Mouse (Mus musculus) midbrain, embryonic 10.5 days (tissue): ENCODE measurements around the gene Rnf227. TPM values are rescaled to one million over a fixed set of nuclear protein-coding genes. Genes with fewer than 3 reads are reported as not detected.
A peak's percentile ranks its signal among the peaks of the same experiment; 100 is the strongest.

Source experiments
- DNase-seq: peaks from one replicate; pipeline ENCODE4 v3.0.0-alpha.2; 2017; ENCODE audit warnings: low spot score
- H3K27ac ChIP-seq: fragments of 300-500 bp; sonication (generic); replicated peaks from 2 replicates; pipeline ENCODE4 v1.5.1; 2016; ENCODE audit warnings: mild to moderate bottlenecking
- H3K27me3 ChIP-seq: fragments of 300-500 bp; sonication (generic); 2 replicates; pipeline ENCODE4 v1.6.1; 2016; ENCODE audit warnings: low read depth, mild to moderate bottlenecking; ENCODE audit not compliant: poor library complexity, severe bottlenecking
- H3K36me3 ChIP-seq: fragments of 300-500 bp; sonication (generic); 2 replicates; pipeline ENCODE4 v1.6.1; 2016; ENCODE audit warnings: mild to moderate bottlenecking, moderate library complexity
- H3K4me1 ChIP-seq: fragments of 300-500 bp; sonication (generic); 2 replicates; pipeline ENCODE4 v1.6.1; 2016
- H3K4me3 ChIP-seq: fragments of 300-500 bp; sonication (generic); 2 replicates; pipeline ENCODE4 v1.5.1; 2016; ENCODE audit warnings: mild to moderate bottlenecking, moderate library complexity
- H3K9me3 ChIP-seq: fragments of 300-500 bp; sonication (generic); replicated peaks from 2 replicates; pipeline ENCODE4 v1.6.1; 2016; ENCODE audit warnings: mild to moderate bottlenecking
- WGBS: fragments of 180-500 bp; shearing (Covaris S2); methylation state at CpG from one replicate; pipeline ENCODE4 v1.1.7; 2016; 5-methylcytosine and 5-hydroxymethylcytosine counted together
- polyA plus RNA-seq: library from polyadenylated mRNA; unstranded; fragments of >200 nt; fragmentation: Nextera tagmentation; extraction: Ambion mirVana; gene quantifications from 2 replicates; pipeline ENCODE4 v1.2.1, GENCODE M21; 2016

Gene Rnf227
- polyA plus RNA-seq, 1 experiment from 2014 or later = 18.1 TPM

DNA sequence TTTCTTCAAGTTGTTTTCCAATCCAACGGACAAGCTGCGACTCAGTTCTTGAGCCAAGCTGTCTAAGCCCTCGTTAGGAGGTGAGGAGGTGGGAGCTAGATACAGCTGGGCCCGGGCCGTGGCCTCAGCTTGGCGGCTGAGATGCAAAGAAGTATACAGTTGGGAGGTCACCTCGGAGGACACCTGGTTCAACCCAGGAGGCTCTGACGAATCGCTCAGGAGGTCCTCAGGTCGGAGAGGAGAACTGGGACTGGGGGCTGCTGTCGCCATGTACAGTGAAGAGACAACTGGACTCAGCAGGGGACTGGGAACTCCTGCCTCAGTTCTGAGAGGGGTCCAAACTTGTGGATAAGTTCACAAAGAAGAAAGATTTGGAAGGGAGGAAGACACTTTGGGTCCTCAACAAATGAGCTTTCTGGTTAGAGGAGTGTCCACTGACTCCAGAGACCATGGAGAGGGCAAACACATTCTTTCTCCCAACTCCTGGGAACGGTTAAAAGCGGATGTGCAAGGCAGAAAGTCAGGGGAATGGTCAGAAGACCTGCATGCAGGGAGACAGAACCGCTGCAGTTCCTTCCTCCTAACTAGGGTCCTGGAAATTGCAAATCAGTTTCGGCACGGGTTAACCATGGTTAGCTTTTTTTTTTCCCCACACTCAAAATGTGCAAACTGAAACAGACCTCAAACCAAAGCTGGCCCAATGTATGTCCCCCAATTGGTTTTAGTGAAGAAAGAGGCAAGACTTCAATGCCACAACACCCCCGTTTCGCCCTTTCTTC lies 17.4 kb upstream of the Rnf227 start:
- H3K27me3 ChIP-seq = peaks cover 17% of the 10 kb centered on the region
- H3K4me1 ChIP-seq = peaks cover 67% of the 10 kb centered on the region
- H3K4me3 ChIP-seq = peak overlapping the region; percentile 73
- H3K36me3 ChIP-seq = peaks cover 33% of the 10 kb centered on the region
- peak; percentile 19 for DNase-seq
- peak overlapping the region; percentile 97 for H3K27ac ChIP-seq
- no peaks in the 10 kb centered on the region for H3K9me3 ChIP-seq
- WGBS = 35% methylated on average over 18 of the region's 18 CpGs

GRCm38 (mm10) chr11:69323667-69324111 lies 16.6 kb upstream of the Rnf227 start, which contains the start of the genes Cntrob and Trappc1:
Gene Cntrob, minus strand, starts transcription at chr11:69323775.
Gene Trappc1, plus strand, starts transcription at chr11:69323980.
- Histone ChIP-seq H3K36me3 (peaks cover 25% of the 10 kb centered on the region), H3K4me3 (peak within 1 kb of the TSS; percentile 73), H3K4me1 (peaks cover 67% of the 10 kb centered on the region), H3K27me3 (peaks cover 25% of the 10 kb centered on the region), H3K27ac (peak within 1 kb of the TSS; percentile 97), H3K9me3 (no peaks in the 10 kb centered on the region)
- peak; percentile 100 for DNase-seq
- WGBS = under 1% methylated on average over 30 of the region's 30 CpGs

- 83% methylated on average over 6 of the region's 6 CpGs for WGBS
- H3K27me3 ChIP-seq = peaks cover 36% of the 10 kb centered on the region
- H3K4me3 ChIP-seq = peak overlapping the region; percentile 73
- H3K9me3 ChIP-seq = no peaks in the 10 kb centered on the region
- H3K4me1 ChIP-seq = peaks cover 67% of the 10 kb centered on the region
- H3K27ac ChIP-seq = no peak overlapping the region
- DNase-seq = no peak
- peaks cover 14% of the 10 kb centered on the region for H3K36me3 ChIP-seq
These were observed 15.5 kb upstream of the Rnf227 start for GRCm38 (mm10) chr11:69324749-69325148.

- H3K4me1 ChIP-seq = peaks cover 66% of the 10 kb centered on the region
- peak within 1 kb of the TSS; percentile 67 for H3K4me3 ChIP-seq
- H3K27me3 ChIP-seq = peaks cover 46% of the 10 kb centered on the region
- 12% methylated on average over 26 of the region's 26 CpGs for WGBS
- no peaks in the 10 kb centered on the region for H3K9me3 ChIP-seq
- peak within 1 kb of the TSS; percentile 79 for H3K27ac ChIP-seq
- H3K36me3 ChIP-seq = peaks cover 4% of the 10 kb centered on the region; the same call in 1 of the 2 replicates
- peak; percentile 82 for DNase-seq
These were observed 14.4 kb upstream of the Rnf227 start, which contains the start of gene Kcnab3 for GRCm38 (mm10) chr11:69325628-69326407. Gene Kcnab3, plus strand, starts transcription at chr11:69326258.

DNA sequence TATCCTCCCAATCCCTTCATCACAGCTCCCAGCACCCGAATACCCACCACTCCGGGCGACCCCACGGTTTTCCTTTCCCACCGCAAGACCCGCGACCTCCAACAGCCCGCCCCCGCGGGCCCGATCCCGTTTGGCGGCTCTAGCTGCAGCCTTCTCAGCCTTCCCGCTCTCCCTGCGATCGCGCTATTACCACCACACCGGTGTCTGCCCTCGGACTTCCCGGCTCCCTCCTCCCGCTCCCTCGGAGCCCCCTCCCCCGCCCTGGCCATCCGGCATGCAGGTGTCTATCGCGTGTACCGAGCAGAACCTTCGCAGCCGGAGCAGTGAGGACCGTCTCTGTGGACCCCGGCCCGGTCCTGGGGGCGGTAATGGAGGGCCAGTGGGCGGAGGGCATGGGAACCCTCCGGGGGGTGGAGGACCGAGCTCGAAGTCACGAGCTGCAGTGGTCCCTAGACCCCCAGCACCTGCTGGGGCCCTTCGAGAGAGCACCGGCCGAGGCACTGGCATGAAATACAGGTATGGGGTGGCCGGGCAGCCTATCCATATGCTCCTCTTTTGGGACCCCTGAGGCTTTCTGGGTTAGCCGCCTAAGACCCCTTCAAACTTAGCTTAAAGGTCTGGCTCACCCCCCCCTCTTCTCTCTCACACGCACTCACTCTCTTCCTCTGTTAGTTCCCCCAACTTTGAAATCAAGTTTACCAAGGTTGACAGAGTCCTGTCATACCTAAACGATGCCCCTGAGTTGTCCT lies 13.7 kb upstream of the Rnf227 start:
- DNase-seq = no peak
- Histone ChIP-seq H3K4me1 (peaks cover 67% of the 10 kb centered on the region), H3K36me3 (no peaks in the 10 kb centered on the region), H3K9me3 (no peaks in the 10 kb centered on the region), H3K27me3 (peaks cover 54% of the 10 kb centered on the region), H3K27ac (peak overlapping the region; percentile 79), H3K4me3 (peak overlapping the region; percentile 67)
- WGBS = 1% methylated on average over 45 of the region's 45 CpGs

DNA sequence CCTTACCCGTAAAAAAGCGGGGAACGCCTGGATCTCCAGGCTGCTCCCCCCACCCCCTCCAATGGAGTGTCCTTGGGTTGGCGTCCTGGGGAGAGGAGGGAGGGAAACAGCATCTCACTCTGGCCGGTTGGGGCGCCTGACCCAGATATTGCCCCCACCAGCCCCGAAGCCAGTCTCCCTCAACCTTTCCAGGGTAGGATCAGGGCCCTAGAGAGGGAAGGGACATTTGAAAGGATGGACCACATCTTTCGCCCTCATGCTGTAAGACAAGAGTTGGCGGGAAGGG lies 13.2 kb upstream of the Rnf227 start:
- peaks cover 56% of the 10 kb centered on the region for H3K27me3 ChIP-seq
- peak overlapping the region; percentile 67 for H3K4me3 ChIP-seq
- no peak overlapping the region for H3K27ac ChIP-seq
- peaks cover 67% of the 10 kb centered on the region for H3K4me1 ChIP-seq
- H3K9me3 ChIP-seq = no peaks in the 10 kb centered on the region
- no peaks in the 10 kb centered on the region for H3K36me3 ChIP-seq
- WGBS = 9% methylated on average over 9 of the region's 9 CpGs
- DNase-seq = no peak

- peaks cover 67% of the 10 kb centered on the region for H3K4me1 ChIP-seq
- DNase-seq = no peak
- no peak overlapping the region for H3K27ac ChIP-seq
- H3K27me3 ChIP-seq = peaks cover 59% of the 10 kb centered on the region
- no peaks in the 10 kb centered on the region for H3K9me3 ChIP-seq
- 47% methylated on average over 6 of the region's 6 CpGs for WGBS
- H3K36me3 ChIP-seq = no peaks in the 10 kb centered on the region
- H3K4me3 ChIP-seq = no peak overlapping the region
These were observed 12.6 kb upstream of the Rnf227 start for GRCm38 (mm10) chr11:69327648-69328047.

GRCm38 (mm10) chr11:69328517-69328916 lies 11.7 kb upstream of the Rnf227 start:
- Histone ChIP-seq H3K27me3 (peaks cover 65% of the 10 kb centered on the region), H3K9me3 (no peaks in the 10 kb centered on the region), H3K27ac (no peak overlapping the region), H3K4me3 (no peak overlapping the region), H3K36me3 (no peaks in the 10 kb centered on the region), H3K4me1 (peaks cover 65% of the 10 kb centered on the region)
- DNase-seq = no peak
- 95% methylated on average over 6 of the region's 6 CpGs for WGBS

GRCm38 (mm10) chr11:69331152-69331551 lies 9.1 kb upstream of the Rnf227 start:
- no peak for DNase-seq
- peaks cover 68% of the 10 kb centered on the region for H3K27me3 ChIP-seq
- H3K27ac ChIP-seq = no peak overlapping the region
- H3K9me3 ChIP-seq = no peaks in the 10 kb centered on the region
- peaks cover 46% of the 10 kb centered on the region for H3K4me1 ChIP-seq
- no peaks in the 10 kb centered on the region for H3K36me3 ChIP-seq
- 86% methylated on average over 6 of the region's 6 CpGs for WGBS
- H3K4me3 ChIP-seq = peak overlapping the region; percentile 60

GRCm38 (mm10) chr11:69331929-69332405 lies 8.3 kb upstream of the Rnf227 start:
- WGBS = 2% methylated on average over 24 of the region's 24 CpGs
- Histone ChIP-seq H3K9me3 (no peaks in the 10 kb centered on the region), H3K27me3 (peaks cover 60% of the 10 kb centered on the region), H3K4me3 (peak overlapping the region; percentile 60), H3K4me1 (peaks cover 38% of the 10 kb centered on the region), H3K27ac (peak overlapping the region; percentile 83), H3K36me3 (no peaks in the 10 kb centered on the region)
- peak; percentile 79 for DNase-seq

DNA sequence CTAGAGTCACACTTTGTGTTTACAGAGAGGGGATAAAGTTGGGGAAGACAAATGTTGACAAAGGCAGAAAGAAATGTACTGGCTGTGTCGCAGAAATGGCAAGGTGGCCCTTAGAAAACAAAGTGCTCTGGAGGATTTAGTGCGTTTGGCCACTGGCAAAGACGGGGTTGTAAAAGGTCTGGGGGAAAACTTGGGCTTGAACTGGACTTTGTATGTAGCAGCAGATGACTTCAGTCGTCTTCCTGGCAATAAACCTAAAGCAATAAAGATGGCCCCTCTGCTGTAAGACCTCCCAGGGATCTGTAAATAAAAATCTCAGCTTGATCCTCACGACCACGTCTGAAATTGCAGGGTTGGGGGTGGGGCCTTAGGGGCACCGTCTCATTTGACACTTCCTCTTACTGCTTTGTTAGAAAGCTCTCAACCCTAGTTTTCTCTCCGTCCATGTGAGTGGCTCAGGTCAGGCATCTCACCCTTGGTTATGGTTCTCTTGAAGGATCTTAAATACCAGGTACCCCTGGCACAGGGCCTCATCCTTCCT lies 7.5 kb upstream of the Rnf227 start:
- Histone ChIP-seq H3K4me3 (peak overlapping the region; percentile 60), H3K27ac (peak overlapping the region; percentile 83)
- 34% methylated on average over 8 of the region's 8 CpGs for WGBS

DNA sequence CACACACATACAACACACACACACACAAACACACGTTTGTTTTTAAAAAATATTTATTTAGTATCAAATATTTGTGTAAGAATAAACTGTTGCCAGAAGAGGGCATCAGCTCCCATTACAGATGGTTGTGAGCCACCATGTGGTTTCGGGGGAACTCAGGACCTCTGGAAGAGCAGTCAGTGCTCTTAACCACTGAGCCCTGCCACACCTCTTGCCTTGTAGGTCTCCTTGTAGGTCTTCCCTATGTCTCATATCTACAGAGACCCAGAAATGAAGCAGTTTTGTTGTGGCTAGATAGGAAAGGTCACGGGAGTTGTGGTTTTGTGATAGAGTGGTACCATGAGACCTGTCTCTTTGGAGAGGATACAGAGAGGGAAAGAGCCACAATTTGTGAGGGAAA lies 6.3 kb upstream of the Rnf227 start:
- no peak for DNase-seq
- Histone ChIP-seq H3K27ac (no peak overlapping the region), H3K27me3 (peaks cover 56% of the 10 kb centered on the region), H3K36me3 (no peaks in the 10 kb centered on the region), H3K9me3 (no peaks in the 10 kb centered on the region), H3K4me3 (no peak overlapping the region), H3K4me1 (peaks cover 29% of the 10 kb centered on the region)
- 66% methylated on average over 3 of the region's 3 CpGs for WGBS

More for the DNA sequence above, 7.5 kb upstream of the Rnf227 start:
- H3K27me3 ChIP-seq = peaks cover 56% of the 10 kb centered on the region
- peaks cover 30% of the 10 kb centered on the region for H3K4me1 ChIP-seq
- DNase-seq = no peak
- no peaks in the 10 kb centered on the region for H3K9me3 ChIP-seq
- no peaks in the 10 kb centered on the region for H3K36me3 ChIP-seq
